Mouse (Mus musculus) heart, postnatal 25 days (tissue): ENCODE measurements around the gene Lce1k. TPM values are rescaled to one million over a fixed set of nuclear protein-coding genes. Genes with fewer than 3 reads are reported as not detected.
"Not testable (repeated sequence)": the region's sequence is repeated elsewhere in the genome, so short reads cannot be mapped to it uniquely, and the experiment has no call there.

Experiments used
- DNase-seq: peaks from one replicate; pipeline ENCODE4 v3.0.0; 2022; ENCODE audit warnings: low spot score
- intact Hi-C: fragments of 180-260 bp; cut with DNase I; formaldehyde crosslinking; loops from one replicate; pipeline ENCODE4 v1.15.1; 2025
- total RNA-seq, 2 experiments: library from RNA; stranded (reverse); gene quantifications; 2 replicates each; pipeline ENCODE4 v1.2.3; 2021

Lce1k gene
- not detected for total RNA-seq

- DNase-seq, result no peak
- intact Hi-C loops, result no loop called here
Measured at GRCm38 (mm10) chr3:92807791-92808190, at the start of gene Lce1k. Lce1k (minus strand) TSS chr3:92807891.

DNA sequence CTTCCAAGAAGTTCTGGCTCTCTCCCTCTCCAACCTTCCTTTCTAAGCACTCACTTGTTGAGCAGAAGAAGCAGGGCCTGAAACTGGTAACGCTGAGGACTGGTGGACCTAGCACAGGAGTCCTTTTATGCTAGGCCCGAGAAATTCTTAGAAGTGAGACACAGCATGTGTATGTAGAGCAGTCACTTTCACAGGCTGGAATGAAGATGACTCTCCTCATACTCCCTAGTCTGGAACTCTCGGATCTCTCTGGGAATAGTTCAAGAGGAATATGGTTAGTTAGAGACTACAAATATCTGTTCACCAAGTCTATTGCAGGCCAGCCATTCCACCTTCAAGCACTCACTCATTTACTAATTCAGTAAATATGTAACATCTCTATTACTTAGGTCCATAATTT, 43.5 kb upstream of the Lce1k start, which contains the start of gene Lce1l:
TSS of gene Lce1l (minus strand) at position 101 of the 400 bp plus-strand sequence.
- no peak for DNase-seq
- intact Hi-C loops, result no loop called here

DNA sequence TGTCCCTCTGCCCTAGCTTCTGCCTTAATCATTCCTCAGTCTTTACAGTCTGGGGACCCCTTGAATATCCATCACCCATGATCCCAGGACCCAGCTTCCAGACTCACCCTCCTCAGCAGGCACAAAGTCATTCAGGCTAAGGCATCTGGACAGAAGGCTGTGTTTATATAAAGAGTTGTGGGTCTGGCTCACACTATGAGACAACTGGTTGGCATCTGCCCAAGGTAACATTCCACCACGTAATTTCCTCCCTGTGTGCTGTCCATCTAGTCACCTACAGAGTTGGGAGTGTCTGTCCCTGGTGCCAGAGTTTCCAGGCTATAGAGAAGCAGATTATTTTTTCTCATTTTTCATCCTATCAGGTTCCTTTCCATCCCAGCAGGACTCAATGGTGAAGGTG, 19.4 kb upstream of the Lce1k start, which contains the start of gene Kprp:
TSS of gene Kprp (minus strand) at position 140 of the 400 bp plus-strand sequence.
- DNase-seq, result no peak
- intact Hi-C loops, result no loop called here

DNA sequence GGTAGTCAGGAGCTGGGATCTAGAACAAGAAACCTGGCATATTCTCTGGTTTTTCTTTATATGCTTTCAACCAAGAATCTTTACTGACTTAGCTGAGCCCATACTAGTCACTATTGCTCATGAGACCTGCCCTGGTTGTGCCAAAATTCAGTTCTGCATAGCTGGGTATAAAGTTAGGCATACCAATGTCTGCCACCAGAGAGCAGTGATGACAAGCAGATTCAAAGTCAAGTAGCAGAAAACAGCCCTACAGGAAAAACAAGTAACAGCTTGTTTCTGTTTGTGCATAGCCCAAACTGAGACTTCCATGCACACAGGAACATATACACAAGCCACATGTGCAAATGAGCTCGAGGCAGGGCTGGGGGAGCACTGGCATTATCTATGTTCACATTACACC, 18.1 kb upstream of the Lce1k start:
- no peak for DNase-seq
- intact Hi-C loops, result no loop called here

- DNase-seq, intact Hi-C loops: not testable (repeated sequence)
Measured at GRCm38 (mm10) chr3:92816036-92816435, 8.3 kb upstream of the Lce1k start.

GRCm38 (mm10) chr3:92815581-92815980, 7.9 kb upstream of the Lce1k start:
- DNase-seq, result no peak
- intact Hi-C loops, result no loop called here

GRCm38 (mm10) chr3:92790414-92790813, 17.3 kb downstream of the Lce1k start, which contains the start of gene Lce1j:
Lce1j (minus strand) TSS chr3:92790514.
- DNase-seq, result no peak
- intact Hi-C loops, result no loop called here

- DNase-seq, result no peak
- intact Hi-C loops, result no loop called here
Measured at GRCm38 (mm10) chr3:92778799-92779198, 28.9 kb downstream of the Lce1k start, which contains the start of gene Lce1i. Lce1i (minus strand) TSS chr3:92778899.

DNA sequence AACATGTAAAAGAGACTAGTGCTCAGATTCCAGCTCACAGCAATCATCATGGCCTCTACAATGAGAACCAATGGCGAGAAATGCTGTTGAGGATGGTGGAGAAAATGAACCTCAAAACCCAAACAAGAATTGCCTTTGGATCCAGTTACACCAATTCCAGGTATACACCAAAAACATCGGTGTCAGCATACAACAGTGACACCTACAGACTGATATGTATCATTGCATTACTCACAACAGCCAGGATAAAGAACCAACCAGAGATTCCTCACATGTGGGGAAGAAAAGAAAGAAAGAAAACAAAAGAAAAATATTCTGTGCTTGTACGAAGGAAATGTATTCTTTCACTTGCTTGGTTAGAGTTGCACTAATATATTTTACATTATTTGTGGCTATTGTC, 36.1 kb downstream of the Lce1k start:
- intact Hi-C loops, result loop anchor here (5.0 kb wide), 1 partner anchor 619 kb away; no protein-coding TSS in a partner anchor
- no peak for DNase-seq

DNA sequence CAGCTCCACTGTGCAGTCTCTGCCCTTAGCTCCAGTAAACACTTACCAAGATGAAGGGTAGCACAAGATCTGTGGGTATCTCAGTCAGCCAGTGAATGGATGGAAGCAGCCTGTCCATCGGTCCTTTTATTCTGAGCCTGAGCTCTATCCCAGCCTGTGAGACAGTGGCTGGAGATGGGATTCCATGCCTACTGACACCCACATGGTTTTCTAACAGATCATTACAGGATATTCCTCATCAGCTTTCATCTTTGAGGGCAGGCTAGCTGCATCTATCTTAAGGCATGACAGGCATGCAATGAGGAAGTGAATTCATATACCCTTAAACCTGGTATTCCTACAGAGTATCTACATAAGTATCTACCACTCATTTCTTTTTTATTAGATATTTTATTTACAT, 42.7 kb downstream of the Lce1k start, which contains the start of gene Lce1h:
TSS of gene Lce1h (minus strand) at position 101 of the 400 bp plus-strand sequence.
- intact Hi-C loops, result no loop called here
- DNase-seq, result no peak

Other genes with a start within 250 kb of the Lce1k start
- gene Ivl, start 234.2 kb downstream of the Lce1k start, total RNA-seq, result not detected
- gene Smcp, start 218.9 kb downstream of the Lce1k start, total RNA-seq, result not detected
- gene 2210017I01Rik, start 200.4 kb downstream of the Lce1k start, total RNA-seq, result not detected
- not detected for gene Lce6a, start 186.2 kb downstream of the Lce1k start, total RNA-seq
- not detected for gene Lce1a1, start 159.6 kb downstream of the Lce1k start, total RNA-seq
- gene Lce1b, start 151.0 kb downstream of the Lce1k start, total RNA-seq, result not detected
- gene Lce1a2, start 137.6 kb downstream of the Lce1k start, total RNA-seq, result not detected
- not detected for gene Lce1c, start 128.6 kb downstream of the Lce1k start, total RNA-seq
- gene Lce1d, start 120.7 kb downstream of the Lce1k start, total RNA-seq, result not detected
- not detected for gene Lce1e, start 98.8 kb downstream of the Lce1k start, total RNA-seq
- not detected for gene Lce1f, start 87.5 kb downstream of the Lce1k start, total RNA-seq
- not detected for gene Gm38119, start 68.8 kb downstream of the Lce1k start, total RNA-seq
- not detected for gene Lce1g, start 55.6 kb downstream of the Lce1k start, total RNA-seq
- gene Lce1h, start 42.8 kb downstream of the Lce1k start, total RNA-seq, result not detected
- not detected for gene Lce1i, start 29.0 kb downstream of the Lce1k start, total RNA-seq
- not detected for gene Lce1j, start 17.4 kb downstream of the Lce1k start, total RNA-seq
- not detected for gene Kprp, start 19.4 kb upstream of the Lce1k start, total RNA-seq
- not detected for gene Lce1l, start 43.4 kb upstream of the Lce1k start, total RNA-seq
- gene 2310050C09Rik, start 62.3 kb upstream of the Lce1k start, total RNA-seq, result not detected
- not detected for gene Lce3a, start 118.3 kb upstream of the Lce1k start, total RNA-seq
- not detected for gene Lce3b, start 125.1 kb upstream of the Lce1k start, total RNA-seq
- gene Lce3c, start 136.6 kb upstream of the Lce1k start, total RNA-seq, result not detected
- not detected for gene Lce3d, start 149.5 kb upstream of the Lce1k start, total RNA-seq
- not detected for gene Lce3e, start 159.2 kb upstream of the Lce1k start, total RNA-seq
- not detected for gene Lce3f, start 184.3 kb upstream of the Lce1k start, total RNA-seq
- gene Crct1, start 207.8 kb upstream of the Lce1k start, total RNA-seq, result not detected
- not detected for gene Lce1m, start 211.2 kb upstream of the Lce1k start, total RNA-seq